Mouse (Mus musculus) v-Abl transformed pro-B cells (cell line): ENCODE data around the gene Gm11236.
"Not testable (repeated sequence)": the region's sequence is repeated elsewhere in the genome, so short reads cannot be mapped to it uniquely, and the experiment has no call there.

Experiments
- in situ Hi-C, 2 experiments: fragments of 400-800 bp; cut with MboI; formaldehyde crosslinking; loops; one replicate each; pipeline ENCODE4 v1.15.1; 2025; ENCODE audit not compliant: unreplicated experiment in 2 of 2

Gm11236 gene

GRCm38 (mm10) chr4:73637821-73638220 lies at the start of gene Gm11236:
Gene Gm11236 (plus strand): TSS chr4:73638121.
- in situ Hi-C loops, result not testable (repeated sequence)

- in situ Hi-C loops, result no loop called here
Observed at GRCm38 (mm10) chr4:73599248-73599647, 38.7 kb upstream of the Gm11236 start.

GRCm38 (mm10) chr4:73607581-73607980 lies 30.3 kb upstream of the Gm11236 start, which contains the start of gene Gm11238:
Gene Gm11238 (plus strand): TSS chr4:73607881.
- in situ Hi-C loops, result not testable (repeated sequence)

- in situ Hi-C loops, result not testable (repeated sequence)
Observed at GRCm38 (mm10) chr4:73622684-73623083, 15.2 kb upstream of the Gm11236 start, which contains the start of gene Gm11237. Gene Gm11237 (plus strand): TSS chr4:73622984.

- in situ Hi-C loops, result not testable (repeated sequence)
Observed at GRCm38 (mm10) chr4:73661864-73662263, 23.9 kb downstream of the Gm11236 start.

GRCm38 (mm10) chr4:73668054-73668453 lies 30.1 kb downstream of the Gm11236 start, which contains the start of gene Gm11239:
Gene Gm11239 (plus strand): TSS chr4:73668354.
- in situ Hi-C loops, result not testable (repeated sequence)

- in situ Hi-C loops, result not testable (repeated sequence)
Observed at GRCm38 (mm10) chr4:73683216-73683615, 45.3 kb downstream of the Gm11236 start, which contains the start of gene Gm428. Gene Gm428 (plus strand): TSS chr4:73683516.
